Mouse (Mus musculus) cortical plate, adult 2 months (tissue): ENCODE results near the gene Atp6ap1.

ENCODE experiments used
- CTCF ChIP-seq: fragments of 200-500 bp; IDR thresholded peaks from 2 replicates; pipeline ENCODE4 v1.5.1; 2011; ENCODE audit warnings: mild to moderate bottlenecking, control low read depth, low read length; ENCODE audit not compliant: insufficient read depth; ENCODE audit errors: extremely low read depth
- POLR2A ChIP-seq: fragments of 200-500 bp; IDR thresholded peaks from 2 replicates; pipeline ENCODE4 v1.6.1; 2011; ENCODE audit warnings: mild to moderate bottlenecking, low read length, control low read depth; ENCODE audit not compliant: insufficient read depth; ENCODE audit errors: extremely low read depth

DNA sequence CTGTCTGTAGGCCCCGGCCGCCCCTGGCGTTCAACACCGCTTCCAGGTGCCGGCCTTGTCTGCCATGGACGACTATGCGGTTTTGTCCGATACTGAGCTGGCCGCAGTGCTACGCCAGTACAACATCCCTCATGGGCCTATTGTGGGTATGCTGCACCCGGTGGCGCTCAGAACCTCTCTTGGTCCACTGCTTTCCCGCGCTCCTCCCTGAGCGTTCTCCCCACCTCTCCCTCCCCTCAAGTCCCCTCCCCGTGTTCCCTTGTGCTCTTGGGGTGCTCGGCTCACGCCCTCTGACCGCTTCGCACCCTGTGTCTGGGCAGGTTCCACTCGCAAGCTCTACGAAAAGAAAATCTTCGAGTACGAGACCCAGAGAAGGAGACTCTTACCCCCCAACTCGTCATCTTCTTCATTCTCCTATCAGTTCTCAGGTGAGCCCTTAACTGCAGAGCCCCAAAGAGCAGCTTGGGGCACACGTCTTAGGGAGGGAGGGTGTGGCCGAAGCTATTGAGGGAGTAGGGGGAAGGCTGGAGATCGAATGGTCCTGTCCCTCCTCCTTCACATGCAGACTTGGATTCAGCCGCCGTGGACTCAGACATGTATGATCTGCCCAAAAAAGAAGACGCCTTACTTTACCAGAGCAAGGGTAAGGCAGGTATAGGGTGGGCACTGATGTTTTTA is 41.9 kb upstream of the Atp6ap1 start:
- TF ChIP-seq CTCF (no peak), POLR2A (no peak)
